Comparison of ENCODE assay signal across 11 mouse cellular contexts in the genomic region with DNA sequence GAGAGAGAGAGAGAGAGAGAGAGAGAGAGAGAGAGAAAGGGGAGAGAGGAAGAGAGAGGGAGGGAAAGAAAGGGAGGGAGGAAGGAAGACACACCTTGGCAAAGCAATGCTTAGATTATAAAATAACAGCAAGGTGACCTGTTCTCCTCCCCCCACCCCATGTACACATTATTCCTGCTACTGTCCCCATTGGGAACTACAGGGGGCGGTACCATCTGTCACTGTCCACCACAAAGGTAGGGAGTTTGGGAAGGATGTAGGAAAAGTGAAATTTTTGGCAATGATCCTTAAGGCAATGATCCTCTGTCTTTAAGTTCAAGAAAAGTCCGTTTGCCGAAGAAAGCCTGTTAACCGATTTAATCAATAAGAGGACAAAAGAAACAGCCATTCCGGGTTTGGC.
DNase-seq lines count a peak whose midpoint lies in the region; ATAC-seq and TF ChIP-seq lines count a peak whose summit lies in the region.
"Had no signal": no experiment of that assay in that cellular context is flagged by ENCODE, and none has a peak within 500 bp of the region (broad histone marks: within the 10 kb centered on the region; RNA-seq: fewer than 3 reads in every experiment).

No protein-coding gene starts in this region.

- peak overlapping the region; percentile 34; the same call in 1 of the 2 replicates for H3K27ac ChIP-seq in kidney, embryonic 14.5 days (ENCODE audit: low read depth, low read length)
- peak overlapping the region; percentile 74 for H3K27ac ChIP-seq in hindbrain, embryonic 11.5 days (ENCODE audit: low read depth, low read length)
- H3K27ac ChIP-seq in midbrain, embryonic 14.5 days (replicated peaks; ENCODE audit: low read depth, low read length) = peak overlapping the region; percentile 60
- H3K27ac ChIP-seq: lung, embryonic 15.5 days had no signal

- DNase-seq in embryo, embryonic 10.5 days (ENCODE audit: low spot score) = peak; percentile 30
- no peak for DNase-seq in embryo, embryonic 9.5 days (ENCODE audit: extremely low spot score)
- no peak for DNase-seq in kidney, postnatal 14 days
- DNase-seq in hindbrain, embryonic 11.5 days (ENCODE audit: low spot score) = peak; percentile 33
- DNase-seq in midbrain, embryonic 14.5 days = no peak
- DNase-seq in lung, adult 2 months = no peak
- DNase-seq in layer of hippocampus, postnatal 14 days (ENCODE audit: low spot score in 2 of 2) = no peak

- 74% methylated on average over 5 of the region's 5 CpGs for WGBS in kidney, embryonic 14.5 days
- 77% methylated on average over 5 of the region's 5 CpGs for WGBS in hindbrain, embryonic 11.5 days
- WGBS in midbrain, embryonic 14.5 days = 79% methylated on average over 5 of the region's 5 CpGs
- 88% methylated on average over 5 of the region's 5 CpGs for WGBS in lung, adult 2 months

- TF ChIP-seq POLR2A in lung, adult 2 months (IDR thresholded peaks at IDR 0.05; ENCODE audit: borderline replicate concordance, extremely low read depth, low read depth, low read length) = no peak

- H3K36me3 ChIP-seq in kidney, embryonic 14.5 days (ENCODE audit: control insufficient read depth, insufficient read depth, low read length) = no peaks in the 10 kb centered on the region
- H3K36me3 ChIP-seq in hindbrain, embryonic 11.5 days (ENCODE audit: control insufficient read depth, insufficient read depth, low read length) = no peaks in the 10 kb centered on the region
- H3K36me3 ChIP-seq in midbrain, embryonic 14.5 days (ENCODE audit: control insufficient read depth, insufficient read depth, low read length) = 0 out of 2 replicates have a peak, but pooled peaks cover 5% of the 10 kb centered on the region
- H3K36me3 ChIP-seq: lung, embryonic 15.5 days had no signal

- H3K9ac ChIP-seq in kidney, embryonic 14.5 days (ENCODE audit: low read depth, low read length) = no peak overlapping the region
- H3K9ac ChIP-seq in hindbrain, embryonic 11.5 days (ENCODE audit: low read depth, low read length) = no peak overlapping the region
- no peak overlapping the region for H3K9ac ChIP-seq in midbrain, embryonic 14.5 days (replicated peaks; ENCODE audit: low read length)
- H3K9ac ChIP-seq: lung, embryonic 15.5 days had no signal

- H3K4me3 ChIP-seq in kidney, embryonic 14.5 days (ENCODE audit: low read length) = no peak overlapping the region
- no peak overlapping the region for H3K4me3 ChIP-seq in hindbrain, embryonic 11.5 days (ENCODE audit: low read depth, low read length)
- H3K4me3 ChIP-seq in midbrain, embryonic 14.5 days (replicated peaks; ENCODE audit: low read depth, low read length) = no peak overlapping the region
- no peak overlapping the region for H3K4me3 ChIP-seq in lung, adult 2 months (replicated peaks; ENCODE audit: extremely low read depth, low read depth, low read length)
- H3K4me3 ChIP-seq: erythroblast, embryonic 14.5 days; lung, embryonic 15.5 days had no signal

- no peaks in the 10 kb centered on the region for H3K9me3 ChIP-seq in kidney, embryonic 14.5 days (ENCODE audit: control insufficient read depth, low read length)
- no peaks in the 10 kb centered on the region for H3K9me3 ChIP-seq in hindbrain, embryonic 11.5 days (ENCODE audit: control insufficient read depth, low read length)
- H3K9me3 ChIP-seq in midbrain, embryonic 14.5 days (ENCODE audit: control insufficient read depth, low read length) = no peaks in the 10 kb centered on the region
- H3K9me3 ChIP-seq: lung, embryonic 15.5 days had no signal

- no peaks in the 10 kb centered on the region for H3K27me3 ChIP-seq in kidney, embryonic 14.5 days (ENCODE audit: control insufficient read depth, insufficient read depth, low read length)
- no peaks in the 10 kb centered on the region for H3K27me3 ChIP-seq in hindbrain, embryonic 11.5 days (ENCODE audit: control insufficient read depth, insufficient read depth, low read length)
- no peaks in the 10 kb centered on the region for H3K27me3 ChIP-seq in midbrain, embryonic 14.5 days (ENCODE audit: control insufficient read depth, insufficient read depth, low read length)
- H3K27me3 ChIP-seq: lung, embryonic 15.5 days had no signal

- no peak for TF ChIP-seq CTCF in lung, adult 2 months (IDR thresholded peaks at IDR 0.05; ENCODE audit: insufficient read depth, low read length)

- no peak overlapping the region for H3K4me2 ChIP-seq in kidney, embryonic 14.5 days (replicated peaks; ENCODE audit: low read depth, low read length)
- no peak overlapping the region for H3K4me2 ChIP-seq in hindbrain, embryonic 11.5 days (replicated peaks; ENCODE audit: low read depth, low read length)
- no peak overlapping the region for H3K4me2 ChIP-seq in midbrain, embryonic 14.5 days (ENCODE audit: low read length)
- H3K4me2 ChIP-seq: heart, embryonic 11.5 days; lung, embryonic 15.5 days had no signal

- ATAC-seq in kidney, embryonic 14.5 days (ENCODE audit: low FRiP score, low TSS enrichment) = no peak
- peak; percentile 30; the same call in 1 of the 2 replicates for ATAC-seq in hindbrain, embryonic 11.5 days (ENCODE audit: low FRiP score)
- no peak for ATAC-seq in midbrain, embryonic 14.5 days (ENCODE audit: low FRiP score, low TSS enrichment)

- peaks cover 17% of the 10 kb centered on the region for H3K4me1 ChIP-seq in kidney, embryonic 14.5 days (ENCODE audit: control insufficient read depth, insufficient read depth, low read length)
- H3K4me1 ChIP-seq in hindbrain, embryonic 11.5 days (replicated peaks; ENCODE audit: control insufficient read depth, insufficient read depth, low read length) = no peaks in the 10 kb centered on the region
- peaks cover 17% of the 10 kb centered on the region; the same call in 1 of the 2 replicates for H3K4me1 ChIP-seq in midbrain, embryonic 14.5 days (ENCODE audit: control insufficient read depth, insufficient read depth, low read length)
- no peaks in the 10 kb centered on the region for H3K4me1 ChIP-seq in lung, adult 2 months (ENCODE audit: control insufficient read depth, insufficient read depth, low read length)

Comparison
In these comparisons a context has a peak if more than half of its experiments do, and no peak if none do; other contexts are left out.
1. DNase-seq: peak in embryo, embryonic 10.5 days (single experiment) and hindbrain, embryonic 11.5 days (single experiment); none in embryo, embryonic 9.5 days (single experiment), kidney, postnatal 14 days (single experiment), midbrain, embryonic 14.5 days (single experiment), lung, adult 2 months (single experiment) and layer of hippocampus, postnatal 14 days (0 of 2).
2. Peak in every context shown above with its lines, with median percentiles within 50 percentile points of each other: H3K27ac ChIP-seq.